Mouse (Mus musculus): Measurements from ENCODE around the gene Ajuba.
A peak's percentile ranks its signal among the peaks of the same experiment; 100 is the strongest.

Ajuba gene

GRCm38 (mm10) chr14:54544703-54545102 lies 32.7 kb downstream of the Ajuba start:
- no peak for DNase-seq (ENCODE audit: low spot score in 2 of 2)

GRCm38 (mm10) chr14:54540771-54541170 lies 36.6 kb downstream of the Ajuba start:
- DNase-seq (ENCODE audit: low spot score in 2 of 2) = no peak

GRCm38 (mm10) chr14:54538580-54538979 lies 38.8 kb downstream of the Ajuba start:
- DNase-seq (ENCODE audit: low spot score in 2 of 2) = no peak

DNA sequence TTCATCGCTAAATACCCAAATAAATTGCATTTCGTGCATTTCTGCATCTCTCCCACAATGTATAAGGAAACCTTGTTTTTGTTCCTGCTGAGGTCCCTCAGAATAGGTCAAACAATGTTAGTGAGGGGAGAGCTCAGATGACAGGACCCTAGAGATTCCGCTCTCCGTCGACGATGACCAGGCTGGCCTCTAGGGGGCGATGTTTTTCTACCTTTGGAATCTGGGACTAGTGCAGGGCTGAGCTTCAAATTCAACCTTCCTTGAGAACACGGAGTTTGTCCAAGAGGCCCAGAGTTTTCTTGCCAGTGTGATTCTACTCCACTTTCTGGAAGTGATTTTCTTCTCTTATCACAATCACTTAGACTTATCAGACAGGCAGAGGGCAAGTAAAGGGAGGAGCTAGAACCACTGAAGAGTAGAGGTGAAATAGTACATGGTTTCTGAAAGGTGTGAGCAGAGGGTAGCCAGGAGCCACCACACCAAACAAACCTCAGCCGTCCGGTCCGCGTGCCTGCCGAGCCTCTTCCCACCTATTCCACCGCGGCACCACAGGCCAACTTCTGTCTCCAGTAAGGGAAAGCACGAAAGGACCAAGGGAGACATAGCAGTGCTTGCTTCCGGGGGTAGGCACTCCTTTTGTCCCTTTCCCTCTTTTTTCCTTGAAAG lies 48.8 kb downstream of the Ajuba start:
- peak; percentile 76 to 86 for DNase-seq (ENCODE audit: low spot score in 2 of 2)

- no peak for DNase-seq (ENCODE audit: low spot score in 2 of 2)
These were observed 49.4 kb downstream of the Ajuba start for GRCm38 (mm10) chr14:54528007-54528393.

GRCm38 (mm10) chr14:54527227-54528006 lies 49.9 kb downstream of the Ajuba start:
- no peak for DNase-seq (ENCODE audit: low spot score in 2 of 2)

GRCm38 (mm10) chr14:54523600-54523999 lies 53.8 kb downstream of the Ajuba start:
- no peak for DNase-seq (ENCODE audit: low spot score in 2 of 2)
